Mouse (Mus musculus) effector memory CD4-positive, alpha-beta T cell, adult 5 months (primary cell): ENCODE measurements around the gene Stat1. TPM values are rescaled to one million over a fixed set of nuclear protein-coding genes. Genes with fewer than 3 reads are reported as not detected.

Experiments used
- polyA plus RNA-seq: library from polyadenylated mRNA; unstranded; fragments of 100-300 nt; shearing (Covaris generic); gene quantifications from one replicate; pipeline ENCODE4 v1.2.1, GENCODE M21; 2017

Stat1 gene
- polyA plus RNA-seq, result 258 TPM

DNA sequence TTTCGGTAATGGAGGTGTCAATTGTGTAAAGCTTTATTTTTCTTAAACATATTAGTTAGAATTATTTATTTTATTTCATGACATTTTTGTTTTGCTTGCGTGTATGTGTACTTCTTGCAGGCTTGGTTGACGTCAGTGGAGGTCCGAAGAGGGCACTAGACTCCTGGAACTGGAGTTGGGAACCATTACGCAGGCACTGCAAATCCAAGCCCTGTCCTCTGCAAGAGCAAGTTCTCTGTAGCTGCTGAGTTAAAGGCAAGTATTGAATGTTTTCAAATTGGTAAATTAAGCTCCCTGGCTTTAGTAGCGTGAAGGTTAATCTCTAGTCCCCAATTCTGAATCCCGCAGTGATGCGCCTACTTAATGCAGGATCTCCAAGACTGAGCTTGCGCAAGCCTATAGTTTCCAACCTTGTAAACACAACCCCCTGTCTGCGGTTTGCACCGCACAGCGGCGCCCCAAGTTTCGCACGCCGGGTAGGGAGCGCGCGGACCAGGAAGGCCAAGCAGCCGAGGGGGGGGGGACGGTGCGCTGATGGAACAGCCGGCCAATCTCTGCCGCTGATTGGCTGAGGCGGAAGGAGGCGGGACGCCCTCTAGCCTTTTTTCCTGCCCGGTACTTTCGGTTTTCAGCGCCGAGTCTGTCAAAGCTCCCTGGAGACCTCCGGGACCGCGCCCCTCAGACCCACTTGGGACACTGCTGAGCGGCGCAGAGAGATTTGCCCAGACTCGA, at the start of gene Stat1:
TSS of gene Stat1 (plus strand) at position 581 of the 732 bp plus-strand sequence.

Other genes starting within 250 kb of the Stat1 start
- gene Myo1b, start 203.4 kb upstream of the Stat1 start, polyA plus RNA-seq, result 0.46 TPM
- gene Stat4, start 132.3 kb upstream of the Stat1 start, polyA plus RNA-seq, result 462 TPM
- 372 TPM for gene Gls, start 113.8 kb downstream of the Stat1 start, polyA plus RNA-seq